Mouse (Mus musculus): ENCODE results near the gene Gm14226.

DNA sequence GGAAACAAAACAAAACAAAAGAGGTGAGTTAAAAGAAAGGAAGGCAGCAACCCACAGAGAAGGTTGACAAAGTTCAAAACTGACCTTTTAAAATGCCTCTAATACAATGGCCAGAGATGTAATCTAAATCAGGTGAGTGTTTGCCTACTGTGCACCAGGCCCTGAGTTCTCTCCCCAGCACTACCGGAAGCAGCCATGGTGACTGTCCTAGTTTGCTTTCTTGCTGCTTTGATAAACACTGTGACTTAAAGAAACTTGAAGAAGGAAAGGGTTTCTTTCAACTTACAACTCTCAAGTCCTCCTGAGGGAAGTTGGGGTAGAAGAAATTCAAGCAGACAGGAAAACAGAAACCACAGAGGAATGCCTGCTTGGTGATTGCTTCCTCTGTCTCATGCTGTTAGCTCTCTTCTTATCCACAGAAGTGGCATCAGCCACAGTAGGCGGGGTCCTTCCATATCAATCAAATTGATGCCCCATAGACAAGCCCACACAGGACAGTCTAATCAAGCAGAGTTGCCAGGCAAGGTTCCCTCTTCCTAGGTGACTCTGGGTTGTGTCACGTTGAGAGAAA, 6.9 kb upstream of the Gm14226 start:
- TF ChIP-seq CTCF (IDR thresholded peaks at IDR 0.05) (no peak), EP300 (IDR thresholded peaks at IDR 0.05) (no peak)
